Comparison of ENCODE assay signal across 20 mouse cellular contexts in genomic region chr7:127355796-127356195, GRCm38 (mm10). TPM values are rescaled to one million over a fixed set of nuclear protein-coding genes. Genes with fewer than 3 reads are reported as not detected.
DNase-seq lines count a peak whose midpoint lies in the region; ATAC-seq and TF ChIP-seq lines count a peak whose summit lies in the region.
"Had no signal": no experiment of that assay in that cellular context is flagged by ENCODE, and none has a peak within 500 bp of the region (broad histone marks: within the 10 kb centered on the region; RNA-seq: fewer than 3 reads in every experiment).

No protein-coding gene starts in this region.

- 49% methylated on average over 3 of the region's 3 CpGs for WGBS in intestine, embryonic 16.5 days
- 33% methylated on average over 3 of the region's 3 CpGs for WGBS in intestine, postnatal 0 days

- no peak for TF ChIP-seq CTCF in intestine, postnatal 0 days (IDR thresholded peaks at IDR 0.05; ENCODE audit: low read depth)

- H3K4me1 ChIP-seq in intestine, embryonic 16.5 days (ENCODE audit: control insufficient read depth, insufficient read depth, low read length) = no peaks in the 10 kb centered on the region
- 0 out of 2 replicates have a peak, but pooled peaks cover 3% of the 10 kb centered on the region for H3K4me1 ChIP-seq in intestine, postnatal 0 days (replicated peaks; ENCODE audit: control insufficient read depth, insufficient read depth, low read length)
- H3K4me1 ChIP-seq: embryonic facial prominence, embryonic 10.5 days; embryonic facial prominence, embryonic 12.5 days had no signal

- no peak overlapping the region for H3K4me3 ChIP-seq in intestine, embryonic 16.5 days (ENCODE audit: low read length)
- no peak overlapping the region for H3K4me3 ChIP-seq in intestine, postnatal 0 days (ENCODE audit: low read depth, low read length)
- H3K4me3 ChIP-seq: embryonic facial prominence, embryonic 10.5 days; embryonic facial prominence, embryonic 12.5 days had no signal

- no peak overlapping the region for H3K4me2 ChIP-seq in intestine, embryonic 16.5 days (ENCODE audit: low read depth, low read length)
- H3K4me2 ChIP-seq in intestine, postnatal 0 days (replicated peaks; ENCODE audit: low read depth) = no peak overlapping the region
- H3K4me2 ChIP-seq: embryonic facial prominence, embryonic 12.5 days had no signal

- no peak overlapping the region for H3K27ac ChIP-seq in intestine, embryonic 16.5 days (ENCODE audit: low read length)
- no peak overlapping the region; the same call in 1 of the 2 replicates for H3K27ac ChIP-seq in intestine, postnatal 0 days (ENCODE audit: low read depth, low read length)
- H3K27ac ChIP-seq: embryonic facial prominence, embryonic 10.5 days; embryonic facial prominence, embryonic 12.5 days had no signal

- ATAC-seq in intestine, embryonic 16.5 days = peak; percentile 49; the same call in 1 of the 2 replicates
- ATAC-seq in intestine, postnatal 0 days = no peak; the same call in 1 of the 2 replicates
- peak; percentile 89 for ATAC-seq in granulocyte monocyte progenitor cell, adult 5-6 weeks (replicated peaks; ENCODE audit: poor library complexity, severe bottlenecking)
- peak; percentile 83 for ATAC-seq in monocyte, adult 5-6 weeks (replicated peaks; ENCODE audit: insufficient number of reproducible peaks, low FRiP score, low TSS enrichment, poor library complexity, severe bottlenecking)
- ATAC-seq: forebrain, embryonic 14.5 days; forebrain, embryonic 16.5 days had no signal

- DNase-seq in 416B (ENCODE audit: low read depth) = peak; percentile 63
- no peak for DNase-seq in gastrocnemius, postnatal 25 days
- no peak for DNase-seq in thymus, postnatal 0 days (ENCODE audit: low spot score)
- DNase-seq: adrenal gland, adult 2 months; adrenal gland, postnatal 10 days; adrenal gland, postnatal 25 days; cerebellum, adult 11 months; cerebellum, adult 18-20 months; cerebellum, adult 8-10 months; cerebellum, adult 9-11 months; cerebellum, postnatal 14 days; cerebellum, postnatal 36 days had no signal

- H3K27me3 ChIP-seq in intestine, embryonic 16.5 days (replicated peaks; ENCODE audit: control insufficient read depth, insufficient read depth, low read length) = no peaks in the 10 kb centered on the region
- H3K27me3 ChIP-seq in intestine, postnatal 0 days (replicated peaks; ENCODE audit: control insufficient read depth, insufficient read depth, low read length) = no peaks in the 10 kb centered on the region

- no peaks in the 10 kb centered on the region for H3K36me3 ChIP-seq in intestine, embryonic 16.5 days (ENCODE audit: control insufficient read depth, insufficient read depth, low read length)
- H3K36me3 ChIP-seq in intestine, postnatal 0 days (ENCODE audit: control insufficient read depth, insufficient read depth) = no peaks in the 10 kb centered on the region
- H3K36me3 ChIP-seq: embryonic facial prominence, embryonic 10.5 days; embryonic facial prominence, embryonic 12.5 days had no signal

- no peak overlapping the region for H3K9ac ChIP-seq in intestine, embryonic 16.5 days (ENCODE audit: low read depth, low read length)
- no peak overlapping the region for H3K9ac ChIP-seq in intestine, postnatal 0 days (ENCODE audit: low read depth, low read length)
- H3K9ac ChIP-seq: embryonic facial prominence, embryonic 12.5 days had no signal

- no peaks in the 10 kb centered on the region for H3K9me3 ChIP-seq in intestine, embryonic 16.5 days (ENCODE audit: control insufficient read depth, low read length)
- no peaks in the 10 kb centered on the region for H3K9me3 ChIP-seq in intestine, postnatal 0 days (ENCODE audit: control insufficient read depth)
- H3K9me3 ChIP-seq: embryonic facial prominence, embryonic 10.5 days; embryonic facial prominence, embryonic 12.5 days had no signal

RNA-seq across cellular contexts. Expression of gene Zfp768, which starts 10.4 kb away (rescaled TPM):
- 21.9 and 23.4 TPM in 2 replicates for polyA plus RNA-seq in intestine, embryonic 16.5 days (2015; fragmentation: Nextera tagmentation; extraction: Ambion mirVana)
- polyA plus RNA-seq in intestine, postnatal 0 days (2015; fragmentation: Nextera tagmentation; extraction: Ambion mirVana) = 16.3 and 18.0 TPM in 2 replicates
- total RNA-seq in granulocyte monocyte progenitor cell, adult 5-6 weeks (2014; fragmentation: Nextera tagmentation) = 3.7 and 9.6 TPM in 2 replicates
- total RNA-seq in granulocyte monocyte progenitor cell, adult 5-6 weeks (2017) = 5.5 and 6.2 TPM in 2 replicates
- 1.8 to 3.4 TPM (median 2.9 TPM) in 3 replicates for total RNA-seq in monocyte, adult 5-6 weeks (2017)
- total RNA-seq in gastrocnemius, postnatal 25 days (2021) = 10 to 100 TPM; 27.0 to 28.4 TPM
- polyA plus RNA-seq in thymus, postnatal 0 days (2015; fragmentation: Nextera tagmentation; extraction: Ambion mirVana) = 2.5 TPM in 2 replicates

RNA-seq across cellular contexts. Expression of gene Zfp747, which starts 20.1 kb away (rescaled TPM):
- polyA plus RNA-seq in intestine, embryonic 16.5 days (2015; fragmentation: Nextera tagmentation; extraction: Ambion mirVana) = 11.7 and 13.6 TPM in 2 replicates
- 7.3 and 9.0 TPM in 2 replicates for polyA plus RNA-seq in intestine, postnatal 0 days (2015; fragmentation: Nextera tagmentation; extraction: Ambion mirVana)
- 1.8 and 4.4 TPM in 2 replicates for total RNA-seq in granulocyte monocyte progenitor cell, adult 5-6 weeks (2014; fragmentation: Nextera tagmentation)
- 6.2 and 13.4 TPM in 2 replicates for total RNA-seq in granulocyte monocyte progenitor cell, adult 5-6 weeks (2017)
- total RNA-seq in monocyte, adult 5-6 weeks (2017) = 5.8 to 16.3 TPM (median 10.1 TPM) in 3 replicates
- total RNA-seq in gastrocnemius, postnatal 25 days (2021) = 1 to 10 TPM; 2.9 to 3.0 TPM
- polyA plus RNA-seq in thymus, postnatal 0 days (2015; fragmentation: Nextera tagmentation; extraction: Ambion mirVana) = 7.3 and 8.0 TPM in 2 replicates

RNA-seq across cellular contexts. Expression of gene 9130019O22Rik, which starts 31.2 kb away (rescaled TPM):
- 6.9 and 7.2 TPM in 2 replicates for polyA plus RNA-seq in intestine, embryonic 16.5 days (2015; fragmentation: Nextera tagmentation; extraction: Ambion mirVana)
- 4.7 and 5.8 TPM in 2 replicates for polyA plus RNA-seq in intestine, postnatal 0 days (2015; fragmentation: Nextera tagmentation; extraction: Ambion mirVana)
- 2.7 and 3.7 TPM in 2 replicates for total RNA-seq in granulocyte monocyte progenitor cell, adult 5-6 weeks (2014; fragmentation: Nextera tagmentation)
- total RNA-seq in granulocyte monocyte progenitor cell, adult 5-6 weeks (2017) = 4.1 and 5.5 TPM in 2 replicates
- 0.95 to 4.5 TPM (median 2.6 TPM) in 3 replicates for total RNA-seq in monocyte, adult 5-6 weeks (2017)
- 1 to 10 TPM; 1.5 TPM for total RNA-seq in gastrocnemius, postnatal 25 days (2021)
- polyA plus RNA-seq in thymus, postnatal 0 days (2015; fragmentation: Nextera tagmentation; extraction: Ambion mirVana) = 4.8 and 6.0 TPM in 2 replicates

RNA-seq across cellular contexts. Expression of gene E430018J23Rik, which starts 37.6 kb away (rescaled TPM):
- 8.2 and 10.2 TPM in 2 replicates for polyA plus RNA-seq in intestine, embryonic 16.5 days (2015; fragmentation: Nextera tagmentation; extraction: Ambion mirVana)
- 6.8 and 8.0 TPM in 2 replicates for polyA plus RNA-seq in intestine, postnatal 0 days (2015; fragmentation: Nextera tagmentation; extraction: Ambion mirVana)
- total RNA-seq in granulocyte monocyte progenitor cell, adult 5-6 weeks (2014; fragmentation: Nextera tagmentation) = 2.5 TPM in 1 of 2 replicates, not detected in the other
- total RNA-seq in granulocyte monocyte progenitor cell, adult 5-6 weeks (2017) = 4.2 and 8.9 TPM in 2 replicates
- total RNA-seq in monocyte, adult 5-6 weeks (2017) = 2.1 to 2.3 TPM (median 2.2 TPM) in 3 replicates
- 1 to 10 TPM; 1.7 to 1.8 TPM for total RNA-seq in gastrocnemius, postnatal 25 days (2021)
- polyA plus RNA-seq in thymus, postnatal 0 days (2015; fragmentation: Nextera tagmentation; extraction: Ambion mirVana) = 4.4 and 4.9 TPM in 2 replicates

RNA-seq across cellular contexts. Expression of gene Zfp764, which starts 50.8 kb away (rescaled TPM):
- polyA plus RNA-seq in intestine, embryonic 16.5 days (2015; fragmentation: Nextera tagmentation; extraction: Ambion mirVana) = 8.5 TPM in 2 replicates
- 4.8 and 5.2 TPM in 2 replicates for polyA plus RNA-seq in intestine, postnatal 0 days (2015; fragmentation: Nextera tagmentation; extraction: Ambion mirVana)
- 8.9 and 10.8 TPM in 2 replicates for total RNA-seq in granulocyte monocyte progenitor cell, adult 5-6 weeks (2014; fragmentation: Nextera tagmentation)
- total RNA-seq in granulocyte monocyte progenitor cell, adult 5-6 weeks (2017) = 12.5 and 15.1 TPM in 2 replicates
- 7.7 to 12.5 TPM (median 10.0 TPM) in 3 replicates for total RNA-seq in monocyte, adult 5-6 weeks (2017)
- total RNA-seq in gastrocnemius, postnatal 25 days (2021) = 1 to 10 TPM; 1.7 TPM
- polyA plus RNA-seq in thymus, postnatal 0 days (2015; fragmentation: Nextera tagmentation; extraction: Ambion mirVana) = 6.8 and 7.0 TPM in 2 replicates
